Mouse (Mus musculus) liver, embryonic 16.5 days (tissue): ENCODE measurements around the gene Tenm4. TPM values are rescaled to one million over a fixed set of nuclear protein-coding genes. Genes with fewer than 3 reads are reported as not detected.

Experiments
- ATAC-seq: fragments of 200-750 bp; cut with Nextera tagmentation; 2 replicates; pipeline ENCODE4 v1.8.0; 2017; ENCODE audit warnings: low read depth, mild to moderate bottlenecking, moderate number of reproducible peaks, moderate library complexity
- H3K27ac ChIP-seq: fragments of 300-500 bp; sonication (generic); 2 replicates; pipeline ENCODE4 v1.5.1; 2014; ENCODE audit warnings: mild to moderate bottlenecking, low read length
- H3K27me3 ChIP-seq: fragments of 300-500 bp; sonication (generic); 2 replicates; pipeline ENCODE4 v1.6.1; 2014; ENCODE audit warnings: low read depth, low read length, mixed read lengths; ENCODE audit not compliant: control insufficient read depth, insufficient read depth
- H3K36me3 ChIP-seq: fragments of 300-500 bp; sonication (generic); 2 replicates; pipeline ENCODE4 v1.6.1; 2014; ENCODE audit warnings: mild to moderate bottlenecking; ENCODE audit not compliant: control insufficient read depth, insufficient read depth
- H3K4me1 ChIP-seq: fragments of 300-500 bp; sonication (generic); 2 replicates; pipeline ENCODE4 v1.6.1; 2014; ENCODE audit warnings: low read depth, low read length, mixed read lengths; ENCODE audit not compliant: control insufficient read depth
- H3K4me2 ChIP-seq: fragments of 300-500 bp; sonication (generic); 2 replicates; pipeline ENCODE4 v1.6.1; 2014; ENCODE audit warnings: low read depth, low read length, mixed read lengths
- H3K4me3 ChIP-seq: fragments of 300-500 bp; sonication (generic); 2 replicates; pipeline ENCODE4 v1.5.1; 2014; ENCODE audit warnings: low read depth, mild to moderate bottlenecking, low read length
- H3K9ac ChIP-seq: fragments of 300-500 bp; sonication (generic); 2 replicates; pipeline ENCODE4 v1.6.1; 2014; ENCODE audit warnings: low read depth, low read length
- H3K9me3 ChIP-seq: fragments of 300-500 bp; sonication (generic); replicated peaks from 2 replicates; pipeline ENCODE4 v1.6.1; 2016; ENCODE audit warnings: low read length; ENCODE audit not compliant: control insufficient read depth
- WGBS: fragments of 180-500 bp; shearing (Covaris S2); extraction: QIAGEN DNeasy Blood & Tissue Kit; methylation state at CpG from one replicate; pipeline ENCODE4 v1.1.7; 2014; ENCODE audit not compliant: insufficient replicate concordance; 5-methylcytosine and 5-hydroxymethylcytosine counted together
- polyA plus RNA-seq: library from polyadenylated mRNA; unstranded; fragments of >200 nt; fragmentation: Nextera tagmentation; extraction: Ambion mirVana; gene quantifications from 2 replicates; pipeline ENCODE4 v1.2.1, GENCODE M21; 2015

The Tenm4 gene
- polyA plus RNA-seq, 1 experiment from 2014 or later = 2.4 TPM

DNA sequence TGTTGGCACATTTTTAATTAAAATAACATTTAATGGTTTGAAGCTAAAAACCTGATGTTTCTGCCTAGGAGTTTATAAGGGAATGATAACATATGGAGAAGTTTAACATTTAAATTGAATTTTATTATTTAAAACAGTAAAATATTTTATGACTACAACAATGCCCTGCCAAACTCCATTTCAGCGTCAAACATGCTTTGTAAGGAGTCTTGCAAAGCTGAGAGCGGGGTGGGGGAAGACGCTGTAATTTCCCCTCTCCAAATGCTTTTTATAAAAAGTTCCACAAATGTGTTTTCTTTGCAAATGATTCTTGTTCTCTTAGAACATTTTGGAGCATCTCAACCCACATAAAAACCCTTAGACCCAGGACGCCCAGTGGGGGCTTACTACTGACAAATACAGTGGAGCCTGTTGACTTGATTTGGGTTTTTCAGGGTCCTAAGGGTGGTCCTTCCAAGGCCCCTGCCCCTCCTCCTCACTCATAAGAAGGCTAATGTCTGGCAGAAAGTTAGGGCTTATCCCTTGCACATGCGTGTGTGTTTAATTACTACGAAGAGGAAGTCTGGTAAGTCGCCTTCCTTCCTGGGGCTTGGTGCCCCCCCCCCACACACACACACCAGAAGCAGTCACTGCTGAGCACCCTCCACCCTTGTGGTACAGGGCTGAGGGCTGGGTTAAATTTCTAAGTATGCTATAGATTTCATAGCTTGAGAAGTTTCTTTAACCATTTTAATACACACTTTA is 563.4 kb downstream of the Tenm4 start:
- Histone ChIP-seq H3K4me2 (no peak overlapping the region), H3K36me3 (no peaks in the 10 kb centered on the region), H3K9ac (no peak overlapping the region), H3K27ac (no peak overlapping the region), H3K4me3 (no peak overlapping the region), H3K9me3 (no peaks in the 10 kb centered on the region), H3K4me1 (no peaks in the 10 kb centered on the region), H3K27me3 (no peaks in the 10 kb centered on the region)
- no peak for ATAC-seq
- 37% methylated on average over 7 of the region's 7 CpGs for WGBS

DNA sequence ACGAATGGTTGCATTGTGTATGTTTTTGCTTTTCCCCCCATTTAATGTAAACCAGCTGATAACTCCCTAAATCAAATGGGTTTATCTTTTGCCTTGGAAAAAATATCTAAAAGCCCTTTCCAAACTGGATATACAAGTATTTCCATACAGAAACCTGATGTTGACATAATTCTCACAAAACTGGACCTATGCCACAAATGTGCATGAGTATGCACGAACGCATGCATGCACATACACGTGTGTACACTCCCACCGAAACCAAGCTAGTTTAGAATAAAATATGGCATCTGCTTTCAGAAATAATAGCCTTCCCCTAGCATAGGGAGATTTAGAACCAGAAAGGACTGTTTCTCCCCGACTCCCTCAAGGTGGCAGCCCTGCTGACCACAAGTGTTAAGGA is 569.6 kb downstream of the Tenm4 start:
- Histone ChIP-seq H3K4me3 (no peak overlapping the region), H3K4me2 (no peak overlapping the region), H3K9me3 (no peaks in the 10 kb centered on the region), H3K27me3 (no peaks in the 10 kb centered on the region), H3K36me3 (no peaks in the 10 kb centered on the region), H3K9ac (no peak overlapping the region), H3K27ac (no peak overlapping the region), H3K4me1 (no peaks in the 10 kb centered on the region)
- WGBS = 62% methylated on average over 6 of the region's 6 CpGs
- no peak for ATAC-seq

DNA sequence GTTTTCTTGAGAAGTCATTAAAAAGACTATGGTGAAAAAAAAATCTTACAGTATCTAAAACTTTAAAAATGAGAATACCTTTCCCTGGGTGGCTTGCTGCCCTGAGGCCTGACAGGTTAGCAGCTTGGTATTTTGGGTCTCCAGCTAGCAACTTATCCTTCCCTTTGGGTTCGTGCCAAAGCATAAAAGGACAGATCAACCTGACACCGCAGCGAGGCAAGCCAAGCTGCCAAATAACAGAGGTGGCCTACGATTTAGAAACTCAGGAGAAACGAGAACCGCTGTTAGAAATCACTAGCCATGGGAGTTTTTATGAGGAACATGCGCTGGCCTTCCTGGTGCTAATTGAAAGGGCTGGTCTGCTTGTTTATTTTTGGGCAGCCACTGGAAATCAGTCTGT is 571.2 kb downstream of the Tenm4 start:
- Histone ChIP-seq H3K4me2 (no peak overlapping the region), H3K36me3 (no peaks in the 10 kb centered on the region), H3K4me3 (no peak overlapping the region), H3K9me3 (no peaks in the 10 kb centered on the region), H3K27ac (no peak overlapping the region), H3K9ac (no peak overlapping the region), H3K27me3 (no peaks in the 10 kb centered on the region), H3K4me1 (no peaks in the 10 kb centered on the region)
- ATAC-seq = no peak
- WGBS = 60% methylated on average over 7 of the region's 7 CpGs

DNA sequence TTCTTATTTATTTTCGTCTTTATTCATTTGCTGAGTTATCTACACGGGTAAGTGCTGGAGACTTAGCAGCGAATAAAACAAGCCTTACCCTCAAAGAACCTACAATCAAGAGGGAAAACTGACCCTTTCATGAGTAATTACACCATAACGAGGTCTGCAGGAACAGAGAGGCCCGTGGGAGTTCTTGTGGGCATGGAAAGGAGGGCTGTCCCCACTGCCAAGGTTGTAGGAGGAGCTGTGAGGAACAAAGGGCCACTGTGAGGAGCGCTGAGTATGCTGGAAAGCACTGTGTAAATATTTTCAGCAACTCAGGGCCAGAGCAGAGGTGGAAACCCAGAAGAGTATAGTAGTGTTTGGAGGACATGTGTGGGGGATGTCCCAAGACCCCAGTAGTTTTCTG is 574.9 kb downstream of the Tenm4 start:
- no peak overlapping the region for H3K4me2 ChIP-seq
- WGBS = 37% methylated on average over 6 of the region's 6 CpGs
- ATAC-seq = no peak
- H3K27ac ChIP-seq = no peak overlapping the region
- H3K4me3 ChIP-seq = no peak overlapping the region
- H3K4me1 ChIP-seq = no peaks in the 10 kb centered on the region
- H3K9ac ChIP-seq = no peak overlapping the region
- no peaks in the 10 kb centered on the region for H3K9me3 ChIP-seq
- H3K27me3 ChIP-seq = no peaks in the 10 kb centered on the region
- no peaks in the 10 kb centered on the region for H3K36me3 ChIP-seq

DNA sequence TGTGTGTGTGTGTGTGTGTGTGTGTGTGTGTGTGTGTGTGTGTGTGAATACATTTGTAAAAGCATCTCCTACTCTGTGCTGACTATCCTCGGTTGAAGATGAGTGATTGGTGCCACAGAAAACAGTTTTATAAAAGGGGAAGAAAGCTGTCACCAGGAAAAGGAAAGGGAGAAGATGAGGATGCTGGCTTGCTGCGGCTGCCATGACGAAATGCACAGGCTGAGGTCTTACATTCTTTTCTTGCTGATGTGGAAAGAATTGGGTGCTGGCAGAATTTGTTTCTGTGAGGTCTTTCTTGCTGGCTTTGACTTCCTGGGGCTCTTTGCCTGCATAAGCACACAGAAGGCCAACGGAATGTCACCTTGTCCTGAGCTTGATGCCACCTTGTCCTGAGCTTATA is 575.7 kb downstream of the Tenm4 start:
- no peak overlapping the region for H3K4me3 ChIP-seq
- H3K36me3 ChIP-seq = no peaks in the 10 kb centered on the region
- H3K4me2 ChIP-seq = no peak overlapping the region
- no peaks in the 10 kb centered on the region for H3K27me3 ChIP-seq
- no peak overlapping the region for H3K9ac ChIP-seq
- ATAC-seq = no peak
- no peak overlapping the region for H3K27ac ChIP-seq
- 44% methylated on average over 4 of the region's 4 CpGs for WGBS
- no peaks in the 10 kb centered on the region for H3K9me3 ChIP-seq
- H3K4me1 ChIP-seq = no peaks in the 10 kb centered on the region

DNA sequence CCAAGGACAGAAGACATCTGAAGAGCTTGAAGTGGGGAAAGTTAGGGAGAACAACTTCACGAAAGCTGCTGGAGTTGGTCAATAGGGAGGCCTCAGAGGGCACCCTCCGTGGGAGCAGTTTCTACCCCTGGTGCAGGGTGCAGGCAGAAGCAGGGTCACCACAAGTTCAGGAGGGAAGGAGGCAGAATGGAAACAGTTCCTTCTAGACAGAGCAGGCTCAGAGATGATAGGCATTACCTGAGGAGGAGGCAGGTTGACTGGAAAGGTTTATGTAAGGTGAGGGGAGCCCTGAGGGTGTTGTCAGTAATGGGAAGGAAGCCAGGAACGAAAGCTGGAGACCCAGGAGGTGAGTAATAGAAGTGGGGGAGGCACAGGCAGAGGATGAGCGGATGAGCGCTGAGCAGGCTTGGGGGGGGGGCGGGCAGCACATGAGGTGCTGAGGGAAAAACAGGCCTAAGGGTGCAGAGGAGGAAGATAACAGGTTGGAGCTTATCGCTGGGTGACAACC is 577.5 kb downstream of the Tenm4 start:
- H3K27ac ChIP-seq = no peak overlapping the region
- no peak overlapping the region for H3K4me2 ChIP-seq
- no peak for ATAC-seq
- H3K9ac ChIP-seq = no peak overlapping the region
- no peaks in the 10 kb centered on the region for H3K9me3 ChIP-seq
- H3K27me3 ChIP-seq = no peaks in the 10 kb centered on the region
- no peaks in the 10 kb centered on the region for H3K36me3 ChIP-seq
- H3K4me3 ChIP-seq = no peak overlapping the region
- H3K4me1 ChIP-seq = no peaks in the 10 kb centered on the region
- WGBS = 60% methylated on average over 7 of the region's 7 CpGs

DNA sequence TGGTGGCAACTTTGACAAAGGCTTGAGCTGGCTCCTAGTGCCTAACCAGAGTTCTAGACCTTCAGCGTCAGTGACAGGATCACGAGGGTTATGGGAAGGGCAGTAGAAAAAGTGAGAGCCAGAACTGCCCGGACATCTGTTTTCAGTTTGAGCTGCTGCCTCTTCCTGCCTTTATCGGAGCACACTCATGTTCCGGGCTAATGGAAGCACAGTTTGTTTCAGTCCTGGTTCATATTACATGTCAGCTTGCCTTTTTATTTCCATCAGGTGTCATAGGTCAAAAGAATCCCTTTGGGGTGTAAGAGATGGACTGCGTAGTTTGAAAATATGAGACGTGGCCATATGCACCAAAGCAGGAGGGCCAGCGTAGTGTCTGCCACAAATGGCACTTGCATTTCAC is 578.7 kb downstream of the Tenm4 start:
- 73% methylated on average over 8 of the region's 8 CpGs for WGBS
- no peaks in the 10 kb centered on the region for H3K27me3 ChIP-seq
- H3K4me2 ChIP-seq = no peak overlapping the region
- no peak for ATAC-seq
- no peak overlapping the region for H3K27ac ChIP-seq
- no peaks in the 10 kb centered on the region for H3K36me3 ChIP-seq
- H3K4me1 ChIP-seq = no peaks in the 10 kb centered on the region
- no peaks in the 10 kb centered on the region for H3K9me3 ChIP-seq
- no peak overlapping the region for H3K4me3 ChIP-seq
- no peak overlapping the region for H3K9ac ChIP-seq

DNA sequence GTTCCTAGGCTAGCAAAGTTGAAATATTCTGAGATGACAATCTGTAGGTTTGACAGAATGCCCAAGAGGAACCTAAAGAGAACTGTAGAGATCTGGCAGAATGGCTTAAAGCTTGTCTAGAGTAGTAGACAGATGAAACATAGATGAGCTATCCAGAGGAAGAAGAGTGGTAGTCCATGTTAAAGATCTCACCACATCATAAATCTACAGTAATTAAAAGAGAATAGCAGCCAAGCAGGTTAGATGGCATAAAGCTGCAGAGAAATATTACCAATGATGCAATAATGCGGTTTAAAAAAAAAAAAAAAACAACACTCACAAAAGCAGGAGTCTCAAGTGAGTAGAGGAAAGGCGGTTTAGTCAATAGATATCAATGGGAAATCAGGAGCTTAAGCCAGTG is 580.2 kb downstream of the Tenm4 start:
- no peak overlapping the region for H3K4me2 ChIP-seq
- no peaks in the 10 kb centered on the region for H3K36me3 ChIP-seq
- H3K9me3 ChIP-seq = no peaks in the 10 kb centered on the region
- WGBS = 77% methylated on average over 2 of the region's 2 CpGs
- H3K4me1 ChIP-seq = no peaks in the 10 kb centered on the region
- no peak overlapping the region for H3K27ac ChIP-seq
- no peak overlapping the region for H3K4me3 ChIP-seq
- no peaks in the 10 kb centered on the region for H3K27me3 ChIP-seq
- ATAC-seq = no peak
- no peak overlapping the region for H3K9ac ChIP-seq

DNA sequence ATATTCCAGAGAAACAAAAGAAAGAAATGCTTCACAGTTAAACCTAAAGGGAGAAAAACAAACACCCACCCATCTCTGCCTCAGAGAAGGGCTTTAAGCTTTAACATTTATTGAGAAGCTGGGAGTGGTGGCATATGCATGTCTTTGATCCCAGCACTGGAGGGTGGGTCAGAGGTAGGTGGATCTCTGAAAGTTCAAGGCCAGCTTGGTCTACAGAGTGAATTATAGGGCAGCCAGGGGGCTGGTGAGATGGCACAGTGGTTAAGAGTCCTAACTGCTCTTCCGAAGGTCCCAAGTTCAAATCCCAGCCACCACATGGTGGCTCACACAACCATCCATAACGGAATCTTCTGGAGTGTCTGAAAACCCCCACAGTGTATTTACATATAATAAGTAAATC is 581.7 kb downstream of the Tenm4 start:
- no peak for ATAC-seq
- H3K9me3 ChIP-seq = no peaks in the 10 kb centered on the region
- no peak overlapping the region for H3K4me3 ChIP-seq
- WGBS = 70% methylated on average over 2 of the region's 2 CpGs
- H3K4me2 ChIP-seq = no peak overlapping the region
- no peak overlapping the region for H3K27ac ChIP-seq
- no peaks in the 10 kb centered on the region for H3K4me1 ChIP-seq
- H3K9ac ChIP-seq = no peak overlapping the region
- H3K27me3 ChIP-seq = no peaks in the 10 kb centered on the region
- no peaks in the 10 kb centered on the region for H3K36me3 ChIP-seq
